Mouse (Mus musculus): ENCODE results near the gene Sspo.

The Sspo gene

DNA sequence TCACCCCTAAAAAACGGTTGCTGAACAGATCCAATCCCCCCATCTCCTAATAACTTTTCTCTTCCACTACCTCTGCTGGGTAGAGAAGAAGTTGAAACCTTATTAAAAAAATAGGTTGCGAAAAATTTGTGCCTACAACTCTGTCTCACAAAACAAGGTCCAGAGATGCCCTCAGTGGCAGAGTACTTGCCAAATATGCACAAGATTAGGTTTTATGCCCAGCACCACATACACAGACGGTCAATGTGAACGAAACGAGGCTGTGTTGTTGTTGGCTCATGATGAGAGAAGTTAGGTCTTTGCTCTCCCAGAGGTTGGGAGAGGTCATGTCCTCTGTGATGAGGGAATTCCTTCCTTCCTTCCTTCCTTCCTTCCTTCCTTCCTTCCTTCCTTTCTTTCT lies 97.2 kb downstream of the Sspo start:
- no peak for DNase-seq

DNA sequence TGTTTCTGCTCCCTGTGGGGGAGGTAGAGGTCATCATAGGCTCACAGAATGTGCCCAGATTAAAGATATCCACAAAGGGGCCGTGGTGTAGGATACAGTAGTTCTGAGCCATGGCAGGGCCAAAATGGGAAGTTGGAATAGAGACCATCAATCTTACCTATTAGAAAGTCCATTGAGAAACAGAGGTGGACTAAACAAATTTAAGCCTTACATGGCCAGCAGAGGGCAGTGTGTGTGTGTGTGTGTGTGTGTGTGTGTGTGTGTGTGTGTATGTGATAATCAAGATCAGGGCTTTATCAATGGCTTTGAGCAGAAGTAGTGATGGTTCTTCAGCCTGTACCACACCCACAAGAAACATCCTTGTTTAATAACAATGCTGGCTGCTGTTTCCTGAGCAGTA lies 98.2 kb downstream of the Sspo start:
- peak; percentile 62 for DNase-seq

DNA sequence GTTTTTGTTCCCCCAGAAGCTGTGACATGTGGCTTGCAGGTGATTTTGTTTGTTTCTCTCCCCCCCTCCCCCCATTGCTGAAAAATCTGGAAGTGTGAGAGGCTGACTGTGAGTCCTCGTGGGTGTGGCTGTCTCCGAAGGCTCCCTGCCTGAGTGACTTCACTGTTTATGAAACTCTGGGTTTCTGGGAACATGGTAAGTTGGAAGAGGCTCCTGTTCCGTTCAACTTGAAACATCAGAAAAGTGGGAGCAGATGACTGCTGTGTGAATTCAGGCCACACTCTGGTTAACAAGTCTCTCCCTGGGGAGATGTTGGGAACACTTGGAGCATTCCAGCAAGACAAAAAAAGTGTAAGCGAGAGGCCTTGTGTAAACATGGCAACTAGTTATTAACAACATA lies 98.8 kb downstream of the Sspo start:
- no peak for DNase-seq

DNA sequence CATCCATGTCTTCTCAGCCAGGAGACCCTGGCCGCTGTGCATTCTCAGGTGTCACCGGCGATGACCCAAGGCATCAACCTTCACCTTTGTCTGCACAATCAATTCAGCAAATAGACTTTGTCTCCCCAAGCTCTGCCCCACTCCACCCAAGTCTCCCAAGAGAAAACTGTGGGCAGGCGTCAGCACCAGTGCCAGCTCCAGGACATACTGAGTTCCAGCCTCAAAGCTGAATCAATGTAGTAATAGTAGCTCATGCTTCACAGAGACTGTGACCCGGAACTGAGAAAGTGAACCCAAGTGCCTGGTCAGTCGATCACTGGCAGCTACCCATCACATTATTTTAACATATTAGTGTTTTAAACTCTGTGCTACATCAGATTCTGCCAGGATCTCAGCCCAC lies 100.3 kb downstream of the Sspo start:
- DNase-seq = no peak
